Mouse (Mus musculus): ENCODE measurements at regions not wholly inside any gene's neighbourhood (a gene's known extent, or its start where the extent isn't known, plus 50 kb on each side); places are given as distances from the start of the nearest gene placed in this dataset.

GRCm38 (mm10) chr12:109950632-109951031 lies 328.2 kb upstream of the Dio3 start:
- WGBS (ENCODE audit: insufficient replicate concordance) = 46% methylated on average over 6 of the region's 6 CpGs
- Histone ChIP-seq H3K4me1 (ENCODE audit: insufficient read depth) (no peaks in the 10 kb centered on the region), H3K27ac (ENCODE audit: low read depth) (no peak overlapping the region), H3K9ac (replicated peaks) (no peak overlapping the region), H3K4me3 (ENCODE audit: low read depth, low read length) (no peak overlapping the region), H3K9me3 (ENCODE audit: low read length) (no peaks in the 10 kb centered on the region), H3K27me3 (ENCODE audit: insufficient read depth, low read length) (no peaks in the 10 kb centered on the region), H3K36me3 (replicated peaks; ENCODE audit: insufficient read depth, low read length) (no peaks in the 10 kb centered on the region), H3K4me2 (ENCODE audit: low read depth, low read length) (no peak overlapping the region)
- ATAC-seq (no peak), DNase-seq (no peak)
- TF ChIP-seq EP300 (IDR thresholded peaks at IDR 0.05; ENCODE audit: low read depth) (no peak), CTCF (IDR thresholded peaks at IDR 0.05; ENCODE audit: low read depth) (peak; percentile 22; the same call in 1 of the 2 replicates)

- H3K4me3 ChIP-seq (ENCODE audit: low read depth, low read length) = no peak overlapping the region
- H3K9me3 ChIP-seq (ENCODE audit: low read length) = no peaks in the 10 kb centered on the region
- WGBS (ENCODE audit: insufficient replicate concordance) = 83% methylated on average over 12 of the region's 12 CpGs
- TF ChIP-seq CTCF (IDR thresholded peaks at IDR 0.05; ENCODE audit: low read depth) (no peak), EP300 (IDR thresholded peaks at IDR 0.05; ENCODE audit: low read depth) (no peak)
- no peak overlapping the region for H3K27ac ChIP-seq (ENCODE audit: low read depth)
- H3K27me3 ChIP-seq (ENCODE audit: insufficient read depth, low read length) = no peaks in the 10 kb centered on the region
- H3K4me1 ChIP-seq (ENCODE audit: insufficient read depth) = no peaks in the 10 kb centered on the region
- no peak overlapping the region for H3K4me2 ChIP-seq (ENCODE audit: low read depth, low read length)
- no peak overlapping the region for H3K9ac ChIP-seq (replicated peaks)
- no peaks in the 10 kb centered on the region for H3K36me3 ChIP-seq (replicated peaks; ENCODE audit: insufficient read depth, low read length)
- no peak for DNase-seq
- peak; percentile 17; the same call in 1 of the 2 replicates for ATAC-seq
Measured at GRCm38 (mm10) chr12:109951473-109951872, 327.4 kb upstream of the Dio3 start.

- H3K4me1 ChIP-seq (ENCODE audit: insufficient read depth) = no peaks in the 10 kb centered on the region
- H3K36me3 ChIP-seq (replicated peaks; ENCODE audit: insufficient read depth, low read length) = no peaks in the 10 kb centered on the region
- no peaks in the 10 kb centered on the region for H3K9me3 ChIP-seq (ENCODE audit: low read length)
- H3K4me3 ChIP-seq (ENCODE audit: low read depth, low read length) = no peak overlapping the region
- ATAC-seq = peak; percentile 45
- H3K9ac ChIP-seq (replicated peaks) = no peak overlapping the region
- DNase-seq = no peak
- H3K4me2 ChIP-seq (ENCODE audit: low read depth, low read length) = no peak overlapping the region
- H3K27me3 ChIP-seq (ENCODE audit: insufficient read depth, low read length) = no peaks in the 10 kb centered on the region
- H3K27ac ChIP-seq (ENCODE audit: low read depth) = no peak overlapping the region
- TF ChIP-seq EP300 (IDR thresholded peaks at IDR 0.05; ENCODE audit: low read depth) = no peak
- TF ChIP-seq CTCF (IDR thresholded peaks at IDR 0.05; ENCODE audit: low read depth) = no peak
- WGBS (ENCODE audit: insufficient replicate concordance) = 65% methylated on average over 10 of the region's 10 CpGs
Measured at GRCm38 (mm10) chr12:109951884-109952456, 326.9 kb upstream of the Dio3 start.

- Histone ChIP-seq H3K4me1 (ENCODE audit: insufficient read depth) (no peaks in the 10 kb centered on the region), H3K9me3 (ENCODE audit: low read length) (no peaks in the 10 kb centered on the region), H3K4me3 (ENCODE audit: low read depth, low read length) (no peak overlapping the region), H3K36me3 (replicated peaks; ENCODE audit: insufficient read depth, low read length) (no peaks in the 10 kb centered on the region), H3K9ac (replicated peaks) (no peak overlapping the region), H3K27ac (ENCODE audit: low read depth) (no peak overlapping the region), H3K27me3 (ENCODE audit: insufficient read depth, low read length) (no peaks in the 10 kb centered on the region), H3K4me2 (ENCODE audit: low read depth, low read length) (no peak overlapping the region)
- DNase-seq (no peak), ATAC-seq (no peak)
- 51% methylated on average over 3 of the region's 3 CpGs for WGBS (ENCODE audit: insufficient replicate concordance)
- no peak for TF ChIP-seq EP300 (IDR thresholded peaks at IDR 0.05; ENCODE audit: low read depth)
Measured at GRCm38 (mm10) chr12:109952933-109953332, 325.9 kb upstream of the Dio3 start.

GRCm38 (mm10) chr12:109957305-109957704 lies 321.6 kb upstream of the Dio3 start:
- no peak for TF ChIP-seq EP300 (IDR thresholded peaks at IDR 0.05; ENCODE audit: low read depth)

GRCm38 (mm10) chr12:109958357-109959085 lies 320.3 kb upstream of the Dio3 start:
- ATAC-seq (peak; percentile 77), DNase-seq (peak; percentile 75)
- no peaks in the 10 kb centered on the region for H3K36me3 ChIP-seq (replicated peaks; ENCODE audit: insufficient read depth, low read length)
- no peak overlapping the region for H3K4me2 ChIP-seq (ENCODE audit: low read depth, low read length)
- H3K9me3 ChIP-seq (ENCODE audit: low read length) = no peaks in the 10 kb centered on the region
- no peak overlapping the region for H3K27ac ChIP-seq (ENCODE audit: low read depth)
- WGBS (ENCODE audit: insufficient replicate concordance) = 45% methylated on average over 18 of the region's 18 CpGs
- no peak overlapping the region for H3K4me3 ChIP-seq (ENCODE audit: low read depth, low read length)
- H3K4me1 ChIP-seq (ENCODE audit: insufficient read depth) = no peaks in the 10 kb centered on the region
- H3K9ac ChIP-seq (replicated peaks) = no peak overlapping the region
- no peaks in the 10 kb centered on the region for H3K27me3 ChIP-seq (ENCODE audit: insufficient read depth, low read length)
- TF ChIP-seq EP300 (IDR thresholded peaks at IDR 0.05; ENCODE audit: low read depth) = no peak
- peak; percentile 73 for TF ChIP-seq CTCF (IDR thresholded peaks at IDR 0.05; ENCODE audit: low read depth)

More at GRCm38 (mm10) chr12:109957305-109957704, 321.6 kb upstream of the Dio3 start:
- WGBS (ENCODE audit: insufficient replicate concordance) = 79% methylated on average over 3 of the region's 3 CpGs
- DNase-seq = no peak
- H3K4me1 ChIP-seq (ENCODE audit: insufficient read depth) = no peaks in the 10 kb centered on the region
- H3K4me3 ChIP-seq (ENCODE audit: low read depth, low read length) = no peak overlapping the region
- no peak overlapping the region for H3K4me2 ChIP-seq (ENCODE audit: low read depth, low read length)
- H3K9me3 ChIP-seq (ENCODE audit: low read length) = no peaks in the 10 kb centered on the region
- H3K27me3 ChIP-seq (ENCODE audit: insufficient read depth, low read length) = no peaks in the 10 kb centered on the region
- H3K27ac ChIP-seq (ENCODE audit: low read depth) = no peak overlapping the region
- no peaks in the 10 kb centered on the region for H3K36me3 ChIP-seq (replicated peaks; ENCODE audit: insufficient read depth, low read length)
- ATAC-seq = no peak
- no peak overlapping the region for H3K9ac ChIP-seq (replicated peaks)

Data from liver, postnatal 0 days (tissue).